Mouse (Mus musculus) liver, adult 2 months (tissue): Measurements from ENCODE around the gene Lcor. TPM values are rescaled to one million over a fixed set of nuclear protein-coding genes. Genes with fewer than 3 reads are reported as not detected.

Source experiments
- DNase-seq: peaks from one replicate; pipeline ENCODE4 v3.0.0-alpha.2; 2011; ENCODE audit warnings: low read depth, low spot score; ENCODE audit errors: extremely low read depth
- H3K27ac ChIP-seq: fragments of 200-500 bp; replicated peaks from 2 replicates; pipeline ENCODE4 v1.5.1; 2012; ENCODE audit warnings: low read depth, mild to moderate bottlenecking, control low read depth, inconsistent platforms, low read length; ENCODE audit not compliant: insufficient read depth
- H3K27me3 ChIP-seq: fragments of 200-500 bp; 2 replicates; pipeline ENCODE4 v1.6.1; 2012; ENCODE audit warnings: mild to moderate bottlenecking, moderate library complexity, low read length, inconsistent platforms; ENCODE audit not compliant: control insufficient read depth, insufficient read depth
- H3K36me3 ChIP-seq: fragments of 200-500 bp; 2 replicates; pipeline ENCODE4 v1.6.1; 2012; ENCODE audit warnings: low read length, inconsistent platforms; ENCODE audit not compliant: control insufficient read depth, insufficient read depth
- H3K4me1 ChIP-seq: fragments of 200-500 bp; 2 replicates; pipeline ENCODE4 v1.6.1; 2011; ENCODE audit warnings: low read length; ENCODE audit not compliant: control insufficient read depth, insufficient read depth
- H3K4me3 ChIP-seq: fragments of 200-500 bp; 2 replicates; pipeline ENCODE4 v1.5.1; 2011; ENCODE audit warnings: low read depth, mild to moderate bottlenecking, control low read depth, low read length, moderate library complexity; ENCODE audit not compliant: insufficient read depth
- H3K79me2 ChIP-seq: fragments of 200-500 bp; 2 replicates; pipeline ENCODE4 v1.6.1; 2012; ENCODE audit warnings: inconsistent platforms, mild to moderate bottlenecking, low read length, moderate library complexity; ENCODE audit not compliant: control insufficient read depth, insufficient read depth
- H3K9ac ChIP-seq: fragments of 200-500 bp; 2 replicates; pipeline ENCODE4 v1.6.1; 2012; ENCODE audit warnings: low read depth, mild to moderate bottlenecking, control low read depth, inconsistent platforms, low read length
- CTCF ChIP-seq: fragments of 200-500 bp; IDR thresholded peaks from 2 replicates; pipeline ENCODE4 v1.5.1; 2011; ENCODE audit warnings: low read depth, low read length, control low read depth
- POLR2A ChIP-seq: fragments of 200-500 bp; IDR thresholded peaks from 2 replicates; pipeline ENCODE4 v1.6.1; 2011; ENCODE audit warnings: low read length, control low read depth; ENCODE audit not compliant: insufficient read depth; ENCODE audit errors: extremely low read depth
- WGBS: fragments of 180-500 bp; shearing (Covaris S2); methylation state at CpG from one replicate; pipeline ENCODE4 v1.1.7; 2018; 5-methylcytosine and 5-hydroxymethylcytosine counted together
- polyA plus RNA-seq: library from polyadenylated mRNA; depleted of rRNA; stranded (reverse); fragments of >200 nt; gene quantifications from 2 replicates; pipeline ENCODE4 v1.2.3, GENCODE M21; 2012
- total RNA-seq: library from RNA; depleted of rRNA; stranded (reverse); fragments of >200 nt; gene quantifications from 2 replicates; pipeline ENCODE4 v1.2.3, GENCODE M21; 2014

Lcor gene
- total and polyA plus RNA-seq, 2 experiments = 2.3 to 17.1 TPM

DNA sequence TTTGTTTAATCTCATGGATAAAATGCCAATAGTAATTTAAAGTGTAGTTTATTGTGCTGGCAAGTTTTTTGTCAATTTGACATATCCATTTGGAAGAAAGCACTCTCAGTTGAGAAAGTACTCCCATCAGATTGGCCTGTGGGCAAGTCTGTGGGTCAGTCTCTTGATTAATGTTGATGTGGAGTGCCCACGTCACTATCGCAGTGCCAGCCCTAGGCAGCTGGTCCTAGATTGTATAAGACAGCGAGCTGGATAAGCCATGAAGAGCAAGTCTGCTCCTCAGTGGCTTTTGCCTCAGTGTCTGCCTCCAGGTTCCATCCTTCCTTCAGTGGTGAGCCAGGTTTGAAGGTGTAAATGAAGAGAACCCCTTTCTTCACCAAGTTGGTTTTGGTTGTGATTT is 34.6 kb downstream of the Lcor start:
- Histone ChIP-seq H3K4me1 (peaks cover 3% of the 10 kb centered on the region; the same call in 1 of the 2 replicates), H3K4me3 (no peak overlapping the region), H3K27ac (no peak overlapping the region), H3K9ac (no peak overlapping the region), H3K79me2 (peaks cover 22% of the 10 kb centered on the region; the same call in 1 of the 2 replicates), H3K27me3 (no peaks in the 10 kb centered on the region), H3K36me3 (no peaks in the 10 kb centered on the region)
- DNase-seq = no peak
- TF ChIP-seq CTCF = no peak
- no peak for TF ChIP-seq POLR2A
- WGBS = 91% methylated on average over 3 of the region's 3 CpGs

DNA sequence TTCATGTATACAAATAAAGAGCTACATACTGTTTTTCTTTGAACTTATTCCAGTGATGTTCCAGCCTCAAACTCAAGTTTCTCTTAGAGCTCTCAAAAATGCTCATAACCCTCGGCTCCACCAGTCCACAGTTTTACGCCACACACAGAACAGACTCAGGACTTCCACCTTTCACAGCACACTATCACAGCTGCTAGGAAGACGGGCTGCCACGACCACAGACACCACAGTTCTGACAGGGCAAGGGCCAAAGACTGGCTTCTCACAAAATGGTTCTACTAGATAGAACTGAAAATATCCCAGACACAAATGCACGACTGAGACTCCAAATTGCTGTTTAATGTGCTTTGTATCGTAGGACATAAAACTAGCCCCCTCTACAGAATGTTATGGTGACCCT is 36.7 kb downstream of the Lcor start:
- 78% methylated on average over 6 of the region's 6 CpGs for WGBS
- Histone ChIP-seq H3K27ac (no peak overlapping the region), H3K4me3 (no peak overlapping the region), H3K4me1 (peaks cover 9% of the 10 kb centered on the region), H3K27me3 (no peaks in the 10 kb centered on the region), H3K36me3 (no peaks in the 10 kb centered on the region), H3K79me2 (peaks cover 18% of the 10 kb centered on the region; the same call in 1 of the 2 replicates), H3K9ac (no peak overlapping the region)
- TF ChIP-seq CTCF (no peak), POLR2A (no peak)
- no peak for DNase-seq

GRCm38 (mm10) chr19:41522246-41522645 is 39.8 kb downstream of the Lcor start:
- DNase-seq = no peak
- H3K4me1 ChIP-seq = peaks cover 13% of the 10 kb centered on the region
- no peak overlapping the region for H3K9ac ChIP-seq
- no peak overlapping the region for H3K4me3 ChIP-seq
- no peak for TF ChIP-seq POLR2A
- no peak for TF ChIP-seq CTCF
- no peak overlapping the region for H3K27ac ChIP-seq
- WGBS = 77% methylated on average over 2 of the region's 2 CpGs
- H3K36me3 ChIP-seq = no peaks in the 10 kb centered on the region
- peaks cover 12% of the 10 kb centered on the region; the same call in 1 of the 2 replicates for H3K79me2 ChIP-seq
- H3K27me3 ChIP-seq = no peaks in the 10 kb centered on the region

DNA sequence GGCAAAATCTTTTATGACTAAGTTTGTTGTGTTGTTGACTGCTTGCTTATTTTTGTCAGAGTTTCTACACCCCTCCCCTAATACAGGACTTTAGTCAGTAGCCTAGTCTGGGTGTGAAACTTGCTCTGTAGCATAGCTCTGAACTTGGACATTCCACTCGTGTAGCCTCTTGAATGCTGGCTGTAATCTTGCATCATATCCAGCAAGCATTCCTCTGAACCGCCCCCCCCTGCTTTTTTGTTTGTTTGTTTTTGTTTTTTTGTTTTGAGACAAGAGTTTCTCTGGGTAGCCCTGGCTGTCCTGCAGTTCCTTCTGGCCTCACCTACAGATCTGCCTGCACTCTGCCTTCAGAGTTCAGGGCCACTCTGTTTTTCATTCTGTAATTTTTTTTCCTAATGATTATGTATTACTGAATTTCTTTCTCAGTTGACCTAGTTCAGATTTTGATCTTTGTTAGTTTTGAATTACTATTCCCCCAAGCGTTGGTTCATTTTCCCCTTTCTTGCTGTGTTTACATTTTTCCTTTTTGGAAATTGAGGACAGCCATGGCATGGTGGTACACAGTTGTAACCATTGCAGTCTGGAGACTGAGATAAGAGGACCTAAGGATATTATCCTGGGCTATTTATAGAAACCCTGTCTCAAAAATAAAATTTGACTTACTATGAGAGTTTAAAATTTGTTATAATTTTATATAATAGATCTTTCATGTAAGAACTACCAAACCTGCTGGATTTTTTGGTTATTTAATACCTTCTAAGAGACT is 41.5 kb downstream of the Lcor start:
- H3K79me2 ChIP-seq = peaks cover 7% of the 10 kb centered on the region; the same call in 1 of the 2 replicates
- no peaks in the 10 kb centered on the region for H3K36me3 ChIP-seq
- peaks cover 13% of the 10 kb centered on the region for H3K4me1 ChIP-seq
- H3K9ac ChIP-seq = no peak overlapping the region
- H3K4me3 ChIP-seq = no peak overlapping the region
- peak; percentile 75 for DNase-seq
- no peaks in the 10 kb centered on the region for H3K27me3 ChIP-seq
- WGBS = 28% methylated on average over 3 of the region's 3 CpGs
- H3K27ac ChIP-seq = peak overlapping the region; percentile 15; the same call in 1 of the 2 replicates
- TF ChIP-seq CTCF (no peak), POLR2A (no peak)

DNA sequence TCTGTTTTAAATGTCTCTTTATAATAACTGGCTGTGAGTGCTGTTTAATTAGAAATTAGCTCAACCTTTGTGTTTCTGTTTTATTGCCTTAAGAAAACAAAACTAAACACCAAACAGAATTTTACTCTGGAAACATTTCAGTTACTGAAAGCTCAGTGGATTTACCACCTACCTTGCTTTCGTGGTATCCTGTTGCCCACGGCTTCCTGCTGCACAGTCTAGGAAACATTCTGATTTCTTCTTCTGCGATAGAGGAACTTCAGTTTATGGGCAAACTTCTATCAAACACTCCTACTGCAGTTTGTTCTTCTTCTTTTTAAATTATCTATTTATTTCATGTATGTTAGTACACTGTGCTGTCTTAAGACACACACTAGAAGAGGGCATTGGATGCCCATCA is 46.7 kb downstream of the Lcor start:
- Histone ChIP-seq H3K36me3 (peaks cover 2% of the 10 kb centered on the region; the same call in 1 of the 2 replicates), H3K27me3 (no peaks in the 10 kb centered on the region), H3K4me1 (peaks cover 3% of the 10 kb centered on the region; the same call in 1 of the 2 replicates), H3K79me2 (peaks cover 4% of the 10 kb centered on the region; the same call in 1 of the 2 replicates), H3K9ac (no peak overlapping the region), H3K4me3 (no peak overlapping the region), H3K27ac (no peak overlapping the region)
- WGBS = 89% methylated on average over 3 of the region's 3 CpGs
- no peak for TF ChIP-seq POLR2A
- TF ChIP-seq CTCF = no peak
- no peak for DNase-seq

DNA sequence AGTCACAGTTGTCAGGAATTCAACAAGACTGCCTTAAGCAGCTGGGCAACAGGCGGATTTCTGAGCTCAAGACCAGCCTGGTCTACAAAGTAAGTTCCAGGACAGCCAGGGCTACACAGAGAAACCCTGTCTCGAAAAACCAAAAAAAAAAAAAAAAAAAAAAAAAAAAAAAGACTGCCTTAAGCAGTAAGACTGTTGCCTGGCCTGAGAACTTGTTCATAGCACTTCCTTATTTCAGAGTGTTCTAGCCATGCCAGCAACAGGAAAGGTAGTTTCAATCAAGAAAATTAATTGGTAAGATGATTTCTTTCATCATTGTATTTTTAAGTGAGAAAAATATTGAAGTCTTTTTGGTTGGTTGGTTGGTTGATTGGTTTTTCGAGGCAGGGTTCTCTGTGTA is 51.6 kb downstream of the Lcor start:
- 97% methylated on average over 3 of the region's 3 CpGs for WGBS
- no peak for DNase-seq

More for the DNA sequence above, 51.6 kb downstream of the Lcor start:
- H3K4me1 ChIP-seq = no peaks in the 10 kb centered on the region
- peaks cover 5% of the 10 kb centered on the region; the same call in 1 of the 2 replicates for H3K36me3 ChIP-seq
- H3K4me3 ChIP-seq = no peak overlapping the region
- no peaks in the 10 kb centered on the region for H3K27me3 ChIP-seq
- no peak overlapping the region for H3K9ac ChIP-seq
- TF ChIP-seq CTCF (no peak), POLR2A (no peak)
- H3K27ac ChIP-seq = no peak overlapping the region
- H3K79me2 ChIP-seq = peaks cover 6% of the 10 kb centered on the region; the same call in 1 of the 2 replicates
